Mouse (Mus musculus) thymus, postnatal 36 days (tissue): ENCODE data around the gene Olfr938.

Experiments used
- DNase-seq, 2 experiments: peaks; one replicate each; pipeline ENCODE4 v3.0.0; 2022; ENCODE audit warnings: mixed read lengths in 2 of 2

The Olfr938 gene

DNA sequence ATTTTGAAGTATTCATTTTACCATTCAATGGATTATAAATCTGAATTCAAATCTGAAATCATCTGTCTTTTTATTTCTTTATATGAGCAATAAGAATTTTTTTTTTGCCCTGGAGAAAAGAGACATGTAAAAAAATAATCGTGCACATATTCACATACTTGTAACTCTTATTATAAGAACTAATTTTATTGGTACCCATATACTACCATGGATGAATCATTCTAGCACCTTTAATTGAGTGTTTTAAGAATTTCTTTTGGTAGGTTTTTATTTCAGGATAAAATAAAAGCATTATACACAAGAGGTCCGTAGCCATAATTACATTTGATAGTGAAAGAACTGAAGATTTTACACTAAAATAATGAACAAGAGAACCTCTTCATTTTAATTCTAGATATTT lies at the start of gene Olfr938:
TSS of gene Olfr938 (minus strand) at position 101 of the 400 bp plus-strand sequence.
- DNase-seq: no peak

DNA sequence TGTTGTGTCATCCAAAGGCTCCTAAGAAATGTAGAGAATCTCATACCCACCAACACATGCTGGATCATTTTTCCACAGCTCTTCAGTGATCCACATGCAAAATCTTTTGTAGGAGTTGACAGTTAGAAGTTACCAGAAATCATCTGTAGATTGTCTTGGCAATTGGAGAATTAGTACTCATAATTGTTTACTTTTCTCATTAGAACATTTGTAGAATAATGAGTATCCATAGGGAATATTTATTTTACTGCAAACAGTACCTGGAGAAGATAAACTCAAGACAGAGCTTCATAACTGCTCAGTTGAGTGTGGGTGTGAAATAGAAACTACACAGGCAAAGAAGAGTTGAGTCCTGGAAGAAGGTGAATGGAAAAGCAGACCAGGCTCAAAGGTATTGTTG lies 49.1 kb upstream of the Olfr938 start, which contains the start of gene Olfr27:
TSS of gene Olfr27 (plus strand) at position 301 of the 400 bp plus-strand sequence.
- no peak for DNase-seq

DNA sequence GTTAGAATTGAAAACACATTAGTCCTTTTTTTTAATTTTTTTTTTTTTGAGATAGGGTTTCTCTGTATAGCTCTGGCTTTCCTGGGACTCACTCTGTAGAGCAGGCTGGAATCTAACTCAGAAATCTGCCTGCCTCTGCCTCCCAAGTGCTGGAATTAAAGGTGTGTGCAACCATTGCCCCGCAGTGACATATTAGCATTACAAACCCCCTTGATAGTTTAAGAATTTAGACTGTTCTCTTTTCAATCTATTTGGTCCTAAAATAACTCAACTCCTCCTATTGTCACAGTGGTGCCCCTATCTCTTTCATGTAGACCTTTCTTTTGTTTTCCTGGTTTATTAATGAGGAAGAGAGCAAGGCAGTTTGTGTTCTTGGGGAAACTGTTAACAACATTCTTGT lies 48.6 kb upstream of the Olfr938 start:
- no peak for DNase-seq

DNA sequence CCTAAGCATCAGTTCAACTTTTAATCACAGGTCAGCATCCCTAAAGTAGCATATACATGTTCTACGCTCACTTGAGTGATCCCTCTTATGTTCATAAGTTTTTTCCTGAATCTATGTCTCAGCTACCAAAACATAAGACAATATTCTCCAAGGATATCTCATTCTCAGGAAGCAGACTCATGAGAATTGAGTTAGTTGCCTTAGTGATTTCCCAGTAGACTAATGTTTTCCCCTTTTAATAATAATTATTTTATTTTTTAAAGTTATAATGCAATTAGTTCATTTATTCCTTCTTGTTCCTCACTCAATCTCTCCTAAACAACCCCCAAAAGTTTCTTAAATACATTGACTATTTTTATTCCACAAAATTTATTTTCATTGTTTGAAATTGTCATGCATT lies 13.8 kb downstream of the Olfr938 start, which contains the start of gene Olfr937:
TSS of gene Olfr937 (minus strand) at position 101 of the 400 bp plus-strand sequence.
- no peak for DNase-seq
